Mouse (Mus musculus) forebrain, embryonic 14.5 days (tissue): ENCODE measurements around the gene Iqcn. TPM values are rescaled to one million over a fixed set of nuclear protein-coding genes. Genes with fewer than 3 reads are reported as not detected.

ENCODE experiments used
- ATAC-seq: fragments of 200-750 bp; cut with Nextera tagmentation; 2 replicates; pipeline ENCODE4 v1.8.0; 2017; ENCODE audit warnings: mild to moderate bottlenecking, moderate library complexity
- DNase-seq: peaks from one replicate; pipeline ENCODE4 v3.0.0-alpha.2; 2015; ENCODE audit warnings: low spot score
- H3K27ac ChIP-seq: fragments of 300-500 bp; sonication (generic); 2 replicates; pipeline ENCODE4 v1.5.1; 2014; ENCODE audit warnings: low read depth, mild to moderate bottlenecking, control low read depth, low read length, moderate library complexity
- H3K27me3 ChIP-seq: fragments of 300-500 bp; sonication (generic); replicated peaks from 2 replicates; pipeline ENCODE4 v1.6.1; 2014; ENCODE audit warnings: low read length, control low read depth, mixed read lengths; ENCODE audit not compliant: control insufficient read depth, insufficient read depth
- H3K36me3 ChIP-seq: fragments of 300-500 bp; sonication (generic); 2 replicates; pipeline ENCODE4 v1.6.1; 2014; ENCODE audit warnings: low read length, control low read depth; ENCODE audit not compliant: control insufficient read depth, insufficient read depth
- H3K4me1 ChIP-seq: fragments of 300-500 bp; sonication (generic); 2 replicates; pipeline ENCODE4 v1.6.1; 2014; ENCODE audit warnings: antibody characterized with exemption, low read length, control low read depth; ENCODE audit not compliant: control insufficient read depth, insufficient read depth
- H3K4me2 ChIP-seq: fragments of 300-500 bp; sonication (generic); 2 replicates; pipeline ENCODE4 v1.6.1; 2014; ENCODE audit warnings: mild to moderate bottlenecking, control low read depth, low read length
- H3K4me3 ChIP-seq: fragments of 300-500 bp; sonication (generic); 2 replicates; pipeline ENCODE4 v1.5.1; 2014; ENCODE audit warnings: low read depth, low read length, control low read depth
- H3K9ac ChIP-seq: fragments of 300-500 bp; sonication (generic); 2 replicates; pipeline ENCODE4 v1.6.1; 2014; ENCODE audit warnings: mild to moderate bottlenecking, low read length, control low read depth, moderate library complexity
- H3K9me3 ChIP-seq: fragments of 300-500 bp; sonication (generic); replicated peaks from 2 replicates; pipeline ENCODE4 v1.6.1; 2016; ENCODE audit warnings: low read length, control low read depth, mixed read lengths; ENCODE audit not compliant: control insufficient read depth
- WGBS: fragments of 180-500 bp; shearing (Covaris S2); extraction: QIAGEN DNeasy Blood & Tissue Kit; methylation state at CpG from one replicate; pipeline ENCODE4 v1.1.7; 2014; 5-methylcytosine and 5-hydroxymethylcytosine counted together
- polyA plus RNA-seq: library from polyadenylated mRNA; unstranded; fragments of >200 nt; fragmentation: Nextera tagmentation; extraction: Ambion mirVana; gene quantifications from 2 replicates; pipeline ENCODE4 v1.2.1, GENCODE M21; 2014

Gene Iqcn
- polyA plus RNA-seq, 1 experiment from 2014 or later: 0.10 TPM

- Histone ChIP-seq H3K4me3 (no peak overlapping the region), H3K27ac (no peak overlapping the region), H3K9me3 (no peaks in the 10 kb centered on the region), H3K36me3 (no peaks in the 10 kb centered on the region), H3K9ac (no peak overlapping the region), H3K4me2 (no peak overlapping the region), H3K4me1 (no peaks in the 10 kb centered on the region), H3K27me3 (peaks cover 21% of the 10 kb centered on the region)
- no peak for DNase-seq
- 25% methylated on average over 14 of the region's 14 CpGs for WGBS
- ATAC-seq: no peak
Measured at GRCm38 (mm10) chr8:70725792-70726447, 22.7 kb downstream of the Iqcn start.

- H3K36me3 ChIP-seq: no peaks in the 10 kb centered on the region
- no peaks in the 10 kb centered on the region for H3K9me3 ChIP-seq
- H3K4me2 ChIP-seq: no peak overlapping the region
- H3K4me3 ChIP-seq: no peak overlapping the region
- peaks cover 21% of the 10 kb centered on the region for H3K27me3 ChIP-seq
- no peak overlapping the region for H3K9ac ChIP-seq
- DNase-seq: no peak
- 38% methylated on average over 11 of the region's 11 CpGs for WGBS
- H3K4me1 ChIP-seq: no peaks in the 10 kb centered on the region
- no peak overlapping the region for H3K27ac ChIP-seq
- ATAC-seq: no peak
Measured at GRCm38 (mm10) chr8:70726721-70727120, 23.5 kb downstream of the Iqcn start.

GRCm38 (mm10) chr8:70729808-70730475 is 26.7 kb downstream of the Iqcn start:
- ATAC-seq: no peak
- no peaks in the 10 kb centered on the region for H3K9me3 ChIP-seq
- no peaks in the 10 kb centered on the region for H3K36me3 ChIP-seq
- H3K27me3 ChIP-seq: peaks cover 21% of the 10 kb centered on the region
- no peak overlapping the region for H3K4me3 ChIP-seq
- peak overlapping the region; percentile 37; the same call in 1 of the 2 replicates for H3K9ac ChIP-seq
- peak overlapping the region; percentile 25; the same call in 1 of the 2 replicates for H3K4me2 ChIP-seq
- WGBS: 3% methylated on average over 34 of the region's 34 CpGs
- no peak for DNase-seq
- H3K4me1 ChIP-seq: no peaks in the 10 kb centered on the region
- no peak overlapping the region for H3K27ac ChIP-seq

- no peak overlapping the region for H3K9ac ChIP-seq
- no peaks in the 10 kb centered on the region for H3K9me3 ChIP-seq
- H3K36me3 ChIP-seq: no peaks in the 10 kb centered on the region
- no peak overlapping the region for H3K4me3 ChIP-seq
- DNase-seq (no peak), ATAC-seq (no peak)
- WGBS: 88% methylated on average over 4 of the region's 4 CpGs
- H3K4me1 ChIP-seq: no peaks in the 10 kb centered on the region
- H3K4me2 ChIP-seq: no peak overlapping the region
- H3K27ac ChIP-seq: no peak overlapping the region
- peaks cover 20% of the 10 kb centered on the region for H3K27me3 ChIP-seq
Measured at GRCm38 (mm10) chr8:70730956-70731355, 27.7 kb downstream of the Iqcn start.

GRCm38 (mm10) chr8:70737705-70738104 is 34.4 kb downstream of the Iqcn start:
- Histone ChIP-seq H3K36me3 (no peaks in the 10 kb centered on the region), H3K27me3 (peaks cover 11% of the 10 kb centered on the region), H3K4me2 (no peak overlapping the region), H3K4me1 (no peaks in the 10 kb centered on the region), H3K9me3 (no peaks in the 10 kb centered on the region), H3K27ac (no peak overlapping the region), H3K4me3 (no peak overlapping the region), H3K9ac (no peak overlapping the region)
- WGBS: 56% methylated on average over 5 of the region's 5 CpGs
- no peak for DNase-seq
- ATAC-seq: no peak

GRCm38 (mm10) chr8:70738211-70738610 is 35.0 kb downstream of the Iqcn start:
- Histone ChIP-seq H3K36me3 (no peaks in the 10 kb centered on the region), H3K4me2 (no peak overlapping the region), H3K4me3 (no peak overlapping the region), H3K4me1 (peaks cover 3% of the 10 kb centered on the region; the same call in 1 of the 2 replicates), H3K27ac (no peak overlapping the region), H3K9ac (no peak overlapping the region), H3K9me3 (no peaks in the 10 kb centered on the region), H3K27me3 (peaks cover 16% of the 10 kb centered on the region)
- DNase-seq (no peak), ATAC-seq (no peak)
- WGBS: 79% methylated on average over 3 of the region's 3 CpGs

GRCm38 (mm10) chr8:70741661-70742060 is 38.4 kb downstream of the Iqcn start:
- no peaks in the 10 kb centered on the region for H3K9me3 ChIP-seq
- H3K9ac ChIP-seq: no peak overlapping the region
- H3K4me2 ChIP-seq: no peak overlapping the region
- no peak overlapping the region for H3K27ac ChIP-seq
- no peak for ATAC-seq
- WGBS: 60% methylated on average over 5 of the region's 5 CpGs
- H3K36me3 ChIP-seq: no peaks in the 10 kb centered on the region
- peaks cover 45% of the 10 kb centered on the region for H3K27me3 ChIP-seq
- DNase-seq: no peak
- peaks cover 3% of the 10 kb centered on the region; the same call in 1 of the 2 replicates for H3K4me1 ChIP-seq
- H3K4me3 ChIP-seq: no peak overlapping the region

- Histone ChIP-seq H3K4me1 (peaks cover 3% of the 10 kb centered on the region; the same call in 1 of the 2 replicates), H3K36me3 (no peaks in the 10 kb centered on the region), H3K9me3 (no peaks in the 10 kb centered on the region), H3K4me3 (no peak overlapping the region), H3K27me3 (peaks cover 47% of the 10 kb centered on the region), H3K9ac (no peak overlapping the region), H3K27ac (no peak overlapping the region), H3K4me2 (no peak overlapping the region)
- 72% methylated on average over 11 of the region's 11 CpGs for whole genome bisulfite sequencing
- ATAC-seq: no peak
- no peak for DNase-seq
Measured at GRCm38 (mm10) chr8:70742176-70742575, 38.9 kb downstream of the Iqcn start.
